Mouse (Mus musculus): ENCODE data around the gene Sgf29. TPM values are rescaled to one million over a fixed set of nuclear protein-coding genes. Genes with fewer than 3 reads are reported as not detected.
A peak's percentile ranks its signal among the peaks of the same experiment; 100 is the strongest.
"Not testable (repeated sequence)": the region's sequence is repeated elsewhere in the genome, so short reads cannot be mapped to it uniquely, and the experiment has no call there.

Gene Sgf29
- polyA plus RNA-seq, 1 experiment from 2014 or later = 49.5 TPM

DNA sequence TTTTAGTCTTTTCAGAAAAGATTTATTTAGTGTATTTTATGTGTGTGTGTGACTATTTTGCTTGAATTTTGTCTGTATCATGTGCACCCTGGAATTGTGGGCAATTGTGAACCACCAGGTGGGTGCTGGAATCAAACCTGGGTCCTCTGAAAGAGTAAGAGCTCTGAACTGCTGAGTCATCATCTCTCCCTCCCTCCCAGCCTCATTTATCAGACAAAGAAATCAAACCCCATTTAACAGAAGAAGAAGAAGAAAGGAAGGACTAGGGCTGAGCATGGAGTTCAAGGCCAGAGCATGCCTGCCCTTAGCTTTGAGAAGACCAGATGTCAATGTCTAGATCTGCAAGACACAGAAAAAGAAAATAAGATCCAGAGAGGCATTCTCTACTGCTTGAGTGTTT, 13.7 kb upstream of the Sgf29 start:
- no peak overlapping the region for H3K4me3 ChIP-seq (ENCODE audit: low read depth, low read length)
- H3K4me2 ChIP-seq (replicated peaks; ENCODE audit: low read depth, low read length) = no peak overlapping the region
- ATAC-seq = no peak
- TF ChIP-seq CTCF (IDR thresholded peaks at IDR 0.05) (no peak), EP300 (IDR thresholded peaks at IDR 0.05) (no peak)
- no peak for DNase-seq (ENCODE audit: low spot score)
- no peaks in the 10 kb centered on the region for H3K4me1 ChIP-seq (ENCODE audit: insufficient read depth, low read depth, low read length)
- no peaks in the 10 kb centered on the region for H3K27me3 ChIP-seq (replicated peaks; ENCODE audit: insufficient read depth, low read length)
- H3K9me3 ChIP-seq (ENCODE audit: low read length) = no peaks in the 10 kb centered on the region
- H3K27ac ChIP-seq (ENCODE audit: low read length) = no peak overlapping the region
- H3K9ac ChIP-seq (replicated peaks; ENCODE audit: low read depth) = no peak overlapping the region
- H3K36me3 ChIP-seq (ENCODE audit: insufficient read depth, low read length) = no peaks in the 10 kb centered on the region

DNA sequence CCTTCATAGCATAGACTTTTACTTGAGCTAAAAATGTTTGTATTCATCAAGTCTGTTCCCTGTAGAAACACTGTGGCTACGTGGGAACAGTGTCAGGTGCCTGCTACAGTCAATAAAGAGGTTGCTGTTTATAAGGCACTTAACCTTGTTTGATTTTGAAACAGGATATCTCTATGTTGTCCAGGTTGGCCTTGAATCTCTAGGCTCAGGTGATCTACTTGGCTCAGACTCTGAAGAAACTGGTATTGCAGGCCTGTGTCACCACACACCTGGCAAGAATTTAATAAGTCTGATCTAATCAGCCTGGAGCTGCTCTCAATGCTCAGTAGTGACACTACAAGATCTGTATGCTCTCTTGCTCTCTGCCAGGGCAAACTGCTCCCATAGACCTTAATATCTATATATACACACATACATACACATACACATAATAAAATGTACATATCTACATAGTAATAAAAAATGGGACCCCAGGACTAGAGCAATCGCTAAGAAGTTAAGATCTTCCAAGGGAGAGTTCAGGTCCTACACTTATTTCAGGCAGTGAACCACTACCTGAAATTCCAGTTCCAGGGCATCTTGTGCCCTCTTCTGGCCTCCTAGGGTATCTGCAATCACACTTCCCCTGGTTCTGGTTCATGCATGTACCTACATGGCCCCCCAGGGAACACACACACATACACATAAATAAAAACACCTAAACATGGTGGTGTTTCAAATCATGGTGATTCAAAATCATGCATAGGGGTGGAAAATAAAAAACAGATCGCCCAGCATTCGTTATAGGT, 12.2 kb upstream of the Sgf29 start:
- no peak overlapping the region for H3K9ac ChIP-seq (replicated peaks; ENCODE audit: low read depth)
- DNase-seq (ENCODE audit: low spot score) (peak; percentile 84), ATAC-seq (peak; percentile 90)
- H3K4me3 ChIP-seq (ENCODE audit: low read depth, low read length) = no peak overlapping the region
- WGBS = 6% methylated on average over 4 of the region's 4 CpGs
- no peaks in the 10 kb centered on the region for H3K9me3 ChIP-seq (ENCODE audit: low read length)
- no peaks in the 10 kb centered on the region for H3K27me3 ChIP-seq (replicated peaks; ENCODE audit: insufficient read depth, low read length)
- H3K4me1 ChIP-seq (ENCODE audit: insufficient read depth, low read depth, low read length) = no peaks in the 10 kb centered on the region
- H3K27ac ChIP-seq (ENCODE audit: low read length) = peak overlapping the region; percentile 43
- no peaks in the 10 kb centered on the region for H3K36me3 ChIP-seq (ENCODE audit: insufficient read depth, low read length)
- TF ChIP-seq EP300 (IDR thresholded peaks at IDR 0.05) = peak; percentile 79
- TF ChIP-seq CTCF (IDR thresholded peaks at IDR 0.05) = peak; percentile 85
- no peak overlapping the region for H3K4me2 ChIP-seq (replicated peaks; ENCODE audit: low read depth, low read length)

DNA sequence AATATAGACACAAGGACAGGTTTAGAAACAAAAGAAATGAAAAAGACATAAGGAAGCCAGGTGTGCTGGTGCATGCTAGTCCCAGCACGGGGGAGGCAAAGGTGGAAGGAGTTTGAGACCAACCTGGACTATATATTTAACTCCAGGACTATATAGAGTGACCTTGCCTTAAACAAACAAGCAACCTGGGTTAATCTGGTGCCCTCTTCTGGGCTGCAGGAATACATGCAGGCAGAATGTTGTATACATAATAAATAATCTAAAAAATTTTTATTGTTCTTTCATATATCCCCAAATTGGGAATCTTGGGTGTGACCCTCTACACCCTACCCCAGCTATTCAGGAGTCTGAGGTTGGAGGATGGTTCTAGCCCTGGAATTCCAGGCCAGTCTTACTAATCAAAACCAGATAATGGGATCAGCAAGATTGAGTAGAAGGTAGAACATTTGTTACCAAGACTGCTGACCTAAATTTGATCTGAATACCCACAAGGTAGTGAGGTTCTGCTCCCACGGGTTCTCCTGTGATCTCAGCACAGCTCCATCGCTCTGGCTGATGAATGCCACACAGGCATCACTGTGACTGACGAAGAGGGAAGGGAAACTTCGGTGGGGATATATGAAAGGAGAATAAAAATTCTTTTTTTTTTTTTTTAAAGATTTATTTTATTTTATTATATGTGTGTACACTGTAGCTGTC, 6.4 kb upstream of the Sgf29 start:
- TF ChIP-seq EP300 (IDR thresholded peaks at IDR 0.05) = no peak
- peak; percentile 47 for TF ChIP-seq CTCF (IDR thresholded peaks at IDR 0.05)
- Histone ChIP-seq H3K27me3 (replicated peaks; ENCODE audit: insufficient read depth, low read length) (no peaks in the 10 kb centered on the region), H3K4me1 (ENCODE audit: insufficient read depth, low read depth, low read length) (no peaks in the 10 kb centered on the region), H3K9ac (replicated peaks; ENCODE audit: low read depth) (no peak overlapping the region), H3K4me2 (replicated peaks; ENCODE audit: low read depth, low read length) (no peak overlapping the region), H3K36me3 (ENCODE audit: insufficient read depth, low read length) (no peaks in the 10 kb centered on the region), H3K4me3 (ENCODE audit: low read depth, low read length) (no peak overlapping the region), H3K9me3 (ENCODE audit: low read length) (no peaks in the 10 kb centered on the region), H3K27ac (ENCODE audit: low read length) (no peak overlapping the region)
- DNase-seq (ENCODE audit: low spot score) = no peak
- 65% methylated on average over 5 of the region's 5 CpGs for WGBS
- no peak for ATAC-seq

DNA sequence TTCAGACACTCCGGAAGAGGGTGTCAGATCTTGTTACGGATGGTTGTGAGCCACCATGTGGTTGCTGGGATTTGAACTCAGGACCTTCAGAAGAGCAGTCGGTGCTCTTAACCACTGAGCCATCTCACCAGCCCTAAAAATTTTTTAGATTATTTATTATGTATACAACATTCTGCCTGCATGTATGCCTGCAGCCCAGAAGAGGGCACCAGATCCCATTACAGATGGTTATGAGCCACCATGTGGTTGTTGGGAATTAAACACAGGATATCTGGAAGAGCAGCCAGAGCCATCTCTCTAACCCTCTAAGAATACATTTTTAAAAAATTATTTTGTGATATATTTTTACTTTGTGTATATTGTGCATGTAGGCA, 5.9 kb upstream of the Sgf29 start:
- not testable (repeated sequence) for H3K4me1 ChIP-seq (ENCODE audit: insufficient read depth, low read depth, low read length); H3K9me3 ChIP-seq (ENCODE audit: low read length); H3K4me2 ChIP-seq (replicated peaks; ENCODE audit: low read depth, low read length); H3K4me3 ChIP-seq (ENCODE audit: low read depth, low read length); H3K9ac ChIP-seq (replicated peaks; ENCODE audit: low read depth); H3K36me3 ChIP-seq (ENCODE audit: insufficient read depth, low read length); H3K27ac ChIP-seq (ENCODE audit: low read length); H3K27me3 ChIP-seq (replicated peaks; ENCODE audit: insufficient read depth, low read length)
- WGBS = 47% methylated on average over 3 of the region's 3 CpGs
- ATAC-seq (peak; percentile 41), DNase-seq (ENCODE audit: low spot score) (peak; percentile 81)
- TF ChIP-seq CTCF (IDR thresholded peaks at IDR 0.05) = peak; percentile 88

DNA sequence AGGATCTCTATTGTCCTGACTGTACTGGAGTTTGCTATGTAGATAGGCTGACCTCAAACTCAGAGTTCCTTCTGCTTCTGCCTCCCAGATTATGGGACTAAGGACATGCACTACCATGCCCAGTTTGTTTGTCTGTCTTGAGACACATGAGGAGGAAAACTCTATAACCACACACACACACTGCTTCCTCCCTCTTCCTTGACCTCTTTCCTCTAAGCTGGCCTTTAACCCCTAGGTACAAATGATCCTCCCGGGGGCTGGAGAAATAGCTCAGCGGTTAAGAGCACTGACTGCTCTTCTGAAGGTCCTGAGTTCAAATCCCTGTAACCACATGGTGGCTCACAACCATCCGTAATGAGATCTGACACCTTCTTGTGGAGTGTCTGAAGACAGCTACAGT, 4.8 kb upstream of the Sgf29 start:
- Histone ChIP-seq H3K9ac (replicated peaks; ENCODE audit: low read depth) (no peak overlapping the region), H3K4me3 (ENCODE audit: low read depth, low read length) (no peak overlapping the region), H3K27ac (ENCODE audit: low read length) (no peak overlapping the region), H3K36me3 (ENCODE audit: insufficient read depth, low read length) (no peaks in the 10 kb centered on the region), H3K4me1 (ENCODE audit: insufficient read depth, low read depth, low read length) (no peaks in the 10 kb centered on the region), H3K9me3 (ENCODE audit: low read length) (no peaks in the 10 kb centered on the region), H3K4me2 (replicated peaks; ENCODE audit: low read depth, low read length) (no peak overlapping the region), H3K27me3 (replicated peaks; ENCODE audit: insufficient read depth, low read length) (no peaks in the 10 kb centered on the region)
- ATAC-seq (no peak), DNase-seq (ENCODE audit: low spot score) (no peak)
- TF ChIP-seq CTCF (IDR thresholded peaks at IDR 0.05) (no peak), EP300 (IDR thresholded peaks at IDR 0.05) (no peak)
- 49% methylated on average over 3 of the region's 3 CpGs for WGBS

DNA sequence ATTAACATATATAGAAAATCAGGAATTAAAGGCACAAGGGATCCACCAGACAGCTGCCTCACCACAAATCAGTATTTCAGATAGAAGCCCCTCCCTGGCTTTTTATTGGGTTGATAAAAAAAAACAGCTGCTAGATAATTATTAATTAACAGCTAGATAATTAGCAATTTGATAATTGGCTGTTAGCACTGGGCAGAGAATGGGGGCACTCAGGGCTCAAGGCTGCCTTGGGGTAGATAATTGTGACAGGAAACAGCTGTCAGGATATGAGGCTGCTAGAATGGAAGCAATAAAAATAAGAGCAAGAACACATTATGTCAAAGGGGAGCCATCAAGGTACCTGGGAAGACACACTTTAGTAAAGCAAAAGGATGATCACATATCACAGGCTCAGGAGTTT, 4.2 kb upstream of the Sgf29 start:
- ATAC-seq = no peak
- H3K4me1 ChIP-seq (ENCODE audit: insufficient read depth, low read depth, low read length) = 0 out of 2 replicates have a peak, but pooled peaks cover 3% of the 10 kb centered on the region
- H3K27me3 ChIP-seq (replicated peaks; ENCODE audit: insufficient read depth, low read length) = no peaks in the 10 kb centered on the region
- no peak overlapping the region for H3K4me3 ChIP-seq (ENCODE audit: low read depth, low read length)
- DNase-seq (ENCODE audit: low spot score) = no peak
- H3K9me3 ChIP-seq (ENCODE audit: low read length) = no peaks in the 10 kb centered on the region
- no peak overlapping the region for H3K4me2 ChIP-seq (replicated peaks; ENCODE audit: low read depth, low read length)
- H3K27ac ChIP-seq (ENCODE audit: low read length) = no peak overlapping the region
- H3K36me3 ChIP-seq (ENCODE audit: insufficient read depth, low read length) = no peaks in the 10 kb centered on the region
- H3K9ac ChIP-seq (replicated peaks; ENCODE audit: low read depth) = no peak overlapping the region
- TF ChIP-seq CTCF (IDR thresholded peaks at IDR 0.05) (no peak), EP300 (IDR thresholded peaks at IDR 0.05) (no peak)
